Mouse (Mus musculus) liver, postnatal 0 days (tissue): ENCODE results near the gene Dhx36.

Experiments
- CTCF ChIP-seq: sonication (generic); IDR thresholded peaks from 2 replicates; pipeline ENCODE4 v1.5.1; 2016; ENCODE audit warnings: antibody characterized with exemption, low read depth
- EP300 ChIP-seq: IDR thresholded peaks from 2 replicates; pipeline ENCODE4 v1.6.1; 2016; ENCODE audit warnings: antibody characterized with exemption, low read depth, mild to moderate bottlenecking

GRCm38 (mm10) chr3:62447151-62447550 lies 59.7 kb downstream of the Dhx36 start:
- TF ChIP-seq EP300 (no peak), CTCF (no peak)
